Mouse (Mus musculus): ENCODE measurements around the gene Cryzl1. TPM values are rescaled to one million over a fixed set of nuclear protein-coding genes. Genes with fewer than 3 reads are reported as not detected.

Cryzl1 gene
- total and polyA plus RNA-seq, 2 experiments from 2014 or later, result 62.5 to 94.8 TPM

DNA sequence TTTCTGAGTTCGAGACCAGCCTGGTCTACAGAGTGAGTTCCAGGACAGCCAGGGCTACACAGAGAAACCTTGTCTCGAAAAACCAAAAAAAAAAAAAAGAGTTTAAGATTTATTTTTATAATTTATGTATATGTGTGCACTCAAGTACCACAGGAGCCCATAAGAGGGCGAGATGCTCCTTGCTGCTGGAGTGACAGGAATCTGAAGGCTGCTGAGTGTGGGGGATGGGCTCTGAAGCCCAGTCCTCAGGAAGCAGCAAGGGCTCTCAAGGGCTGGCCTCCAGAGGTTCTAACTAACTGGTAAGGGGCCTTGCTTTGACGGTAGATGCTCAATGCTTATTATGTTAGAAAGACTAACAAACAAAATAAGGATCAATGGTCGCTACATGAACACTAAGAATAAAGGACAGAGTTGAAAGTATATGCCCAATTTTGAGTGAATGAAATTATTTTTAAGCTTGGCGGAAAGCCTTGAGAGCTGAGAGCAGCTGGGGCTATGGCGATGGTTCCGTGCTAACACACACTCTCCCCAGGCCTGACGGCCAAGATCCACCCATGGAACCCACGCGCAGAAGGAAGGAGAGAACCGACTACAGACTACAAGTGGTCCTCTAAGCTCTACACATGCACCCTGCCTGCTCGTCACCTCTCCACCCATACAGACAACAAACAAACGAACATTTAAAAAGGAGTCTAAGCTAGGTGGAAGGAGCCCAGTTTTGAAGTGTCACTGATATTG lies 24.0 kb downstream of the Cryzl1 start:
- ATAC-seq (no peak; the same call in 1 of the 2 replicates), DNase-seq (peak; percentile 30)
- Histone ChIP-seq H3K4me2 (ENCODE audit: low read depth) (no peak overlapping the region), H3K4me3 (ENCODE audit: low read depth, low read length) (no peak overlapping the region), H3K36me3 (ENCODE audit: insufficient read depth) (peaks cover 61% of the 10 kb centered on the region), H3K27ac (ENCODE audit: low read depth, low read length) (no peak overlapping the region), H3K4me1 (ENCODE audit: insufficient read depth) (no peaks in the 10 kb centered on the region), H3K9me3 (ENCODE audit: low read length) (no peaks in the 10 kb centered on the region), H3K27me3 (ENCODE audit: insufficient read depth, low read length) (no peaks in the 10 kb centered on the region), H3K9ac (no peak overlapping the region)
- 79% methylated on average over 14 of the region's 14 CpGs for WGBS
- peak; percentile 43; the same call in 1 of the 2 replicates for TF ChIP-seq CTCF (IDR thresholded peaks at IDR 0.05; ENCODE audit: low read depth)

DNA sequence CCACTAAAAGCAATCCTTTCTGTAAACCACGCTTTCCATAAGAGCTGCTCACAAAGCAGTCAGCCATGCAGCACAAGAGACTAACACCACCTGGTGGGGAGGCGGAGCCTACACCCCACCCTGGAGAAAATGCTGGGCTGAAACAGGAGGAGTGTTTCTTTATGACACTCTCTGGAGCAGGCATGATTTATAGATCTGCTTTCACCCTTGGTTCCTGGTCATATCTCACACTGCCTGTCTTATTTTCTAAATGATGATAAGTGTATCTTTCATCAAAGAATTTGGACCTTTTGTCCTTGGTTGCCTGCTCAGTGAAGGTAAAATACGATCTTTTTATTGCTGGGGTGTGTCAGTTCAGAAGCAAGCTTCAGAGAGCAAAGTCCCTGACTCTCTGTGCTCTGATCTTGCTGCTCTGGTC lies 26.0 kb downstream of the Cryzl1 start:
- H3K36me3 ChIP-seq (ENCODE audit: insufficient read depth), result peaks cover 62% of the 10 kb centered on the region
- H3K9me3 ChIP-seq (ENCODE audit: low read length), result no peaks in the 10 kb centered on the region
- H3K27ac ChIP-seq (ENCODE audit: low read depth, low read length), result no peak overlapping the region
- ATAC-seq, result no peak
- 51% methylated on average over 3 of the region's 3 CpGs for WGBS
- DNase-seq, result no peak
- no peaks in the 10 kb centered on the region for H3K27me3 ChIP-seq (ENCODE audit: insufficient read depth, low read length)
- TF ChIP-seq CTCF (IDR thresholded peaks at IDR 0.05; ENCODE audit: low read depth), result no peak
- H3K9ac ChIP-seq, result no peak overlapping the region
- H3K4me1 ChIP-seq (ENCODE audit: insufficient read depth), result no peaks in the 10 kb centered on the region
- H3K4me3 ChIP-seq (ENCODE audit: low read depth, low read length), result no peak overlapping the region
- no peak overlapping the region for H3K4me2 ChIP-seq (ENCODE audit: low read depth)

DNA sequence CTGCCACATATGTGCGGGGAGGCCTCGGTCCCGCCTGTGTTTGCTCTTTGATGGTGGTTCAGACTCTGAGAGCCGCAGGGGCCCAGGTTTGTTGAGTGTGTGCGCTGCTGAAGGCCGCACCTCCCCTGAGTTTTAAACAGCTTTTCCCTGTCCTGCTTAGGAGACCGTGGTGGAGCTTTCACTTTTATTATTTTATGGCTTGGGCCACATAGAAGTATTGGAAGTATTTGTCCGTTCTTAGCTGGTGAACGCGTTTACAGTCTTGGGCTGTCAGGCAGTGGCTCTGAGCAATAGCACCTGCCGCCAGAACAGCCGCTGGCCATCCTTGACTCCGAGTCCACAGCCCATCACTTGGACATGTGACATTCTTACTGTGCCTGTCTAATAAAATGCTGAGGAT lies 26.9 kb downstream of the Cryzl1 start:
- no peak for TF ChIP-seq CTCF (IDR thresholded peaks at IDR 0.05; ENCODE audit: low read depth)
- Histone ChIP-seq H3K4me3 (ENCODE audit: low read depth, low read length) (no peak overlapping the region), H3K9me3 (ENCODE audit: low read length) (no peaks in the 10 kb centered on the region), H3K27ac (ENCODE audit: low read depth, low read length) (no peak overlapping the region), H3K4me2 (ENCODE audit: low read depth) (no peak overlapping the region), H3K36me3 (ENCODE audit: insufficient read depth) (peaks cover 58% of the 10 kb centered on the region), H3K27me3 (ENCODE audit: insufficient read depth, low read length) (no peaks in the 10 kb centered on the region), H3K9ac (no peak overlapping the region), H3K4me1 (ENCODE audit: insufficient read depth) (no peaks in the 10 kb centered on the region)
- WGBS, result 88% methylated on average over 13 of the region's 13 CpGs
- no peak for ATAC-seq
- no peak for DNase-seq

DNA sequence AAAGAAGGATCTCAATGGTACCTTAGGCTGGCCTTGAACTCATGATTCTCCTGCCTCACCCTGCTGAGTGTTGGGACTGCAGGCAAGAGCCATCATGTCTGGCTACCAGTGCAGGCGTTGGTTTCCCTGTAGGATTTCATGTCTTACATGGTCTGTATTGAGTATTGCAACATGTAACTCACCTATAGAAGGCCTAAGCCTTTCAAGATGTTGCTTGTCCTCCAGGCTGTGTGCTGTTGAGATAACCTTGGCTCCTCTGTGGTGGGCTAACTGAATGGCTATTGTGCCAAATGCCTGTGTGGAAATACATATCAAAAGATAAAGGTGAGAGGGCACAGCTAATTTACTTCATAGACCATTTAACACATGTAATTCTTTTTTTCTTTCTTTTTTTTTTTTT lies 29.8 kb downstream of the Cryzl1 start:
- Histone ChIP-seq H3K9ac (no peak overlapping the region), H3K4me2 (ENCODE audit: low read depth) (no peak overlapping the region), H3K4me3 (ENCODE audit: low read depth, low read length) (no peak overlapping the region), H3K4me1 (ENCODE audit: insufficient read depth) (no peaks in the 10 kb centered on the region), H3K27me3 (ENCODE audit: insufficient read depth, low read length) (no peaks in the 10 kb centered on the region), H3K9me3 (ENCODE audit: low read length) (no peaks in the 10 kb centered on the region), H3K27ac (ENCODE audit: low read depth, low read length) (no peak overlapping the region), H3K36me3 (ENCODE audit: insufficient read depth) (peaks cover 51% of the 10 kb centered on the region)
- ATAC-seq, result no peak
- TF ChIP-seq CTCF (IDR thresholded peaks at IDR 0.05; ENCODE audit: low read depth), result no peak
- no peak for DNase-seq
- WGBS, result 88% methylated on average over 1 of the region's 1 CpGs

DNA sequence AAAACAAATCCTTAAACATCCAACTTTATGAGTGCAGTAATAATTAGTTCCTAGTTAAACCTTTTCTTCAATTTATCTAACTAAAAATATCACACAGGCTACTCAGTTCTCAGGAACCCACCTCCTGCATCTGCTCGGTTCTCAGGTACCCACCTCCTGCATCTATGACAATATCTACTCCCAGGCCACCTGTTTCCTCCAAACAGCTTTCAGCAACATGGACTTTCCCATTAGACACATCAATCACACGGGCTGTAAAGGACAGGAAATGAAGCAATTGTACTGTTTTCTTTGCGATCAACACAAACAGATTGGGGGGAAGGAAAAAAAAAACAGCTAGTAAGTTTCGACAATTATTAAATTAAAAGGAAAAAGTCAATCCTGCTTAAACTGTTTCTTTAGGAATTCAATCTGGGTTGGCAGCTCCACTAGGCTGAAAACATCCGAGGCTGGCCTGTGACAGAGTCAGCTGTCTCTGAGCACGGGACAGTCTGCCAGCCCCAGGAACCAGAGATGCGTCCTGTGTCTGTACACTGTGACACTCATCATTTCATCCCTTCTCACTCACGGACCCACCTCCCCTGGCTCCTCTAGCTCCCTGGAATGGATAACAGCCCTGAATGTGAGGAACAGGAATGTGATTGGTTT lies 33.5 kb downstream of the Cryzl1 start:
- TF ChIP-seq CTCF (IDR thresholded peaks at IDR 0.05; ENCODE audit: low read depth), result no peak
- Histone ChIP-seq H3K27ac (ENCODE audit: low read depth, low read length) (no peak overlapping the region), H3K9ac (no peak overlapping the region), H3K36me3 (ENCODE audit: insufficient read depth) (peaks cover 31% of the 10 kb centered on the region), H3K4me3 (ENCODE audit: low read depth, low read length) (no peak overlapping the region), H3K4me1 (ENCODE audit: insufficient read depth) (no peaks in the 10 kb centered on the region), H3K4me2 (ENCODE audit: low read depth) (no peak overlapping the region), H3K9me3 (ENCODE audit: low read length) (no peaks in the 10 kb centered on the region), H3K27me3 (ENCODE audit: insufficient read depth, low read length) (no peaks in the 10 kb centered on the region)
- DNase-seq (no peak), ATAC-seq (no peak)
- 74% methylated on average over 8 of the region's 8 CpGs for WGBS

DNA sequence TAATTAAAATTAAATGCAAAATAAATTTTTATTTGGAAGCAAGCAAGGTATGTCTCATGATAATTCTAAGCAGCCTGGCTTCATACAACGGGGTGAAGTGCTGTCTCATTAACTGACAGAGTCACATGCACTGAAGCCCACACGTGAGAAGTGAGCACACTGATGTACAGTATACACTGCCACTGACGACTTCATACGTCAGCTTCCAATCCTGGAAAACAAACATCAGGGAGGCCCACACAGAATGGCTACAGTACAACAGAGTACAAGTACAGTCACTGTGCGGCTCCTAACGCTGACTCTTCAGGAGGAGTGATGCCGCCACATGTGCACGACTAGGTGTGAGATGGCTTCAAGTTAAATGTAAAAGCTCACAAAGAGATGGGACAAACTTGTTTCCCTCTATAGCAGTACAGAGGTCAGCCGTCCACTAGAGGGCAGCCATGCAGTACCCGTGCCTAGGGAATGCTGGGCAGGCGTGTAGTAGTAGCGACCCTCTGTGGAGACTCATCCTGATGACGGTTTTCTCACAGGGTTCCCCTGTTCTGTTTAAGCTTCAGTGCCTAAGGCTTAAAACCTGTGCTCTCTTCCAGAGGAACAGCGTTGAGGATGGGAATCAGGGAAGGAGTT lies 34.2 kb downstream of the Cryzl1 start:
- ATAC-seq, result peak; percentile 99
- Histone ChIP-seq H3K4me2 (ENCODE audit: low read depth) (no peak overlapping the region), H3K27ac (ENCODE audit: low read depth, low read length) (no peak overlapping the region), H3K9ac (no peak overlapping the region), H3K9me3 (ENCODE audit: low read length) (no peaks in the 10 kb centered on the region), H3K4me3 (ENCODE audit: low read depth, low read length) (no peak overlapping the region), H3K27me3 (ENCODE audit: insufficient read depth, low read length) (no peaks in the 10 kb centered on the region), H3K36me3 (ENCODE audit: insufficient read depth) (peaks cover 30% of the 10 kb centered on the region), H3K4me1 (ENCODE audit: insufficient read depth) (no peaks in the 10 kb centered on the region)
- WGBS, result 27% methylated on average over 14 of the region's 14 CpGs
- TF ChIP-seq CTCF (IDR thresholded peaks at IDR 0.05; ENCODE audit: low read depth), result peak; percentile 93
- peak; percentile 85 for DNase-seq

DNA sequence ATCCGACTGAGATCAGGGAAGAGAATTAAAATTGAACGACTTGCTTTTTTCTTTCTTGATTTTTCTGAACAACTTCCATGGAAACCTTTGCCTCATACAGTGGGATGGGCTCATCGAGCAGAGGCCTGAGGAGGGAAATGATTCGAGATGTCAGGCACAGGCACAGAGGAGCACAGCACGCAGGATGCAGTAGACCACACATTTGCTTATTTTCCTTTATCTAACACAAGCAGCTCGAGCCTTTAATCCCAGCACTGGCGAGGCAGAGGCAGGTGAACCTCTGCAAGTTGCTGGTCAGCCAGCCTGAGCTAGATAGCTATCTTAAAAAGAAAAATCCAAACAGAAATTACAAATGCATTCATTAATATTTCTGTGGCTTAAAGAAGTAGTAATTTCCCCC lies 39.0 kb downstream of the Cryzl1 start:
- no peaks in the 10 kb centered on the region for H3K27me3 ChIP-seq (ENCODE audit: insufficient read depth, low read length)
- no peaks in the 10 kb centered on the region for H3K9me3 ChIP-seq (ENCODE audit: low read length)
- no peak for TF ChIP-seq CTCF (IDR thresholded peaks at IDR 0.05; ENCODE audit: low read depth)
- H3K27ac ChIP-seq (ENCODE audit: low read depth, low read length), result no peak overlapping the region
- no peak overlapping the region for H3K4me2 ChIP-seq (ENCODE audit: low read depth)
- H3K4me3 ChIP-seq (ENCODE audit: low read depth, low read length), result no peak overlapping the region
- ATAC-seq, result no peak
- peaks cover 20% of the 10 kb centered on the region for H3K36me3 ChIP-seq (ENCODE audit: insufficient read depth)
- no peak overlapping the region for H3K9ac ChIP-seq
- DNase-seq, result no peak
- 35% methylated on average over 7 of the region's 7 CpGs for WGBS
- H3K4me1 ChIP-seq (ENCODE audit: insufficient read depth), result no peaks in the 10 kb centered on the region
